Mouse (Mus musculus) retina, adult 2 months (tissue): ENCODE results near the gene Lrrc49.

ENCODE experiments used
- DNase-seq: peaks from one replicate; pipeline ENCODE4 v3.0.0-alpha.2; 2012; ENCODE audit warnings: low read depth, low spot score

The Lrrc49 gene

GRCm38 (mm10) chr9:60687891-60688324 is at the start of gene Lrrc49:
TSS of gene Lrrc49 (minus strand) at chr9:60688158.
- peak; percentile 89 for DNase-seq

DNA sequence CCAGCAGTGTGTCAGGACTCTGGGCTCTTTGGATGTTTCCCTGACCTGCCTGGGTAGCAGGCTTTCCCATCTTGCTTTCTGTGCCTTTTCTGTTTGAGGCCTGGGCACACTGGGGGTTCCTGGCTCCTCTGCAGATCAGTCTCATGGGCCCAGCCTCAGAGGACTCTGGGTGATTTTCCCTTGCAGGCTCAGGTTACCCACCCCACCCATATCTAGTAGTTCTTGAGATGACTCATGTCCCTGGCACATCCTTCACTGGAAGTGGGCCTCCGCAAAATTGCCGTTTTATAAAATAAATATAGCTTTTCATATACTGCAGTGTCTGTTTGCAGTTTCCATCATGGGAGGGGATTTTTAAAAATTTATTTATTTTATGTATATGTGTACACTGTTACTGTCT is 46.4 kb upstream of the Lrrc49 start:
- no peak for DNase-seq

GRCm38 (mm10) chr9:60724968-60725367 is 37.0 kb upstream of the Lrrc49 start:
- DNase-seq: no peak

DNA sequence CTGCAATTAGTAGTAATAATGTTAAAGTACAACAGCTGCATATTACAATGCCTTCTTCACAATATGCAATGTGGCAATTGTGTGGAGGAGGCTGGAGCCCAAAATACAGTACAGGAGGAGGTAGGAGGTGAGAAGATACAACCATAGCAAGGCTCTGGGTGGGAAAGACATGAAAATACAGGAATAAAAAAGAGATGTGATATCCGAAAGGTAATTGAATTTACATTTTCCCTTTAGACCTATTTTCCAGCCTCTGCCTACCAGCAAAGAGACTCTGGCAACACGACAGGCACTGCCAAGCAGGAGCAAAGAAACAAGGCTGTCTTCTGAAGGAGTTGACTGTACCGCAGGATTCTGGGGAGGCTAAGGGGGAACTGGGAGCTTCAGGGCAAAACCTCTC is 31.7 kb upstream of the Lrrc49 start:
- DNase-seq: no peak

DNA sequence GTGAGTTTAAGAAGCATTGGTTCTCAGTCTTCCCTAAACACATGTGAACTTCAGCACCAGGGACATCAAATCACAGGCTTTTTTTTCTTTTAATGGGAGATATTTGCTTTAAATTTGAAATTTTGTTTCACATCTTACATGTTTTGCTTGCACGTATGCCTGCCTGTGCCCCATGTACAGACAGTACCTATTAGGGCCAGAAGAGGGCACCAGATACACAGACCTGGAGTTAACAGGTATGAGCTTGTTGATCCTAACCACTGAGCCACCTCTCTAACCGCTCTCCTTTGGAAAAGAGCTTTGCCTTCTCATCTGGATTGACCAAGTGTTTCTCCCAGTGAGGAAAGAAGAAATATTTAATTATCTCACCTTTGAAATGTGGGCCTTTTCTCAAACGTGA is 30.3 kb upstream of the Lrrc49 start:
- no peak for DNase-seq

DNA sequence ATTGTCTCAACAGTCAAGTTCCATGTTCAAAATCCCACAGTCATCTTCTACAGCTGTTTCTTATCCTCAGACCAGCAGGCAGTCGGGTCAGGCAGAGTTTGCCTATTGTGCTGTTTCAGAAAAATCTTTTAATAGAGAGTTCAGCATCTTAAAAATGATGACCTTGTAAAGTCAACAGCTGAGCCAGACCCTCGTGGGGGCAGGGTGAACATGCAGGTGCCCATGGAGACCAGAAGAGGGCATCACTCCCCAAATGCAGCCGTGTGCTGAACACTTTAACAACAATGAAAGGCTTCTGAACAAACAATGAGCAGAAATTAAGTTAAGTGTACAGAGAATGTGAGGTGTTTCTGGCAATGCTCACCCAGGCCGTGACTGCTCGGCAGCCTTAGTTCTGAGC is 27.9 kb upstream of the Lrrc49 start:
- DNase-seq: no peak

GRCm38 (mm10) chr9:60715271-60715670 is 27.3 kb upstream of the Lrrc49 start:
- no peak for DNase-seq

GRCm38 (mm10) chr9:60714191-60714590 is 26.2 kb upstream of the Lrrc49 start:
- no peak for DNase-seq

DNA sequence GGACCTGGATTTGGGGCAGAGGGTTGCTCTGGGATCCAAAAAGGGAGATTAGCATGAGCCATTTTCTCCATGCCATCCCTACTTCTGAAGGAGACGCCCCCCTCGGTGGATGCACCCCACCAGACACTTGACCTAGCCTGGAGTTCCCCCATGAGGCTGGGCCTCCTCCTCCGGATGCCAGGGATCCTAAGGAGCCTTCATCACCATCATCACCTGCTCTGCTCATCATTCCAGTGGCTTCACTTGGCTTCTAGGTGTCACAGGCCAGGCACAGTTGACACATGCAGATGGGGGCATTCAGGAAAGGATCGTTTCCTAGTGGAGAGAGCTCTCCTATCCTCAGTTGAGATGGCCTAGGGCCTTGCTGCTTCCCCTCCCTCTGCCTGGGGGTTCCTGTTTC is 25.7 kb upstream of the Lrrc49 start:
- DNase-seq: no peak

DNA sequence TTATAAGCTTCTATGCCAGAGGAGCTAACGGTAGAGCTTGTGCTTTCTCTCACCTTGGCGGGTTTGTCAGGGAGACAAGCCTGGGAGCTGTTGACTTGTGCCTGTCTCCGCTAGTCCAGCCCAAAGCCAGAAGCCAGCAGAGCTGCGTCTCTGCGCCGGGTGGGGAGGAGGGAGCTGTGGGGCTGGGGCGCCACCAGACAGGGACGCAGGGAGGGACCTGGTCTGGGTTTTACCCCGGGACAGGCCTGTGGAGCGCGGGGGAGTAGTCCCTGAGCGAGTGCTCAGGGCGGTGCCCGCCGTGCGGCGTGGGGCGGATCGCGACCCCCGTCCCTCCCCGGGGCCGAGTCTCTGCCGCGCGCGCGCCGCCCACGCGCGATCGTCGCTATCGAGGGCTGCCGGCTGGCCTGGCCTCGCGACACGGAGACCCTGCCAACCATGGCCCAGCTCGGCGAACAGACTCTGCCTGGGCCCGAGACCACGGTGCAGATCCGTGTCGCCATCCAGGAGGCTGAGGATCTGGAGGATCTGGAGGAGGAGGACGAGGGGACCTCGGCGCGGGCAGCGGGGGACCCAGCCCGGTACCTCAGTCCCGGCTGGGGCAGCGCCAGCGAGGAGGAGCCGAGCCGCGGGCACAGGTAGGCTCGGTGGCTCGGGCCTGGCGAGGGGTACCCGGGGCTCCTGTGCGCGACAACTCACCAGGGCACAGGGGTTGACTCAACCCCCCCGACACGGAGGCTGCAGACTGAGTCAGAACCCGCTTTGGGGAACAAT is 25.0 kb upstream of the Lrrc49 start, which contains the start of gene Larp6:
Gene Larp6 (plus strand): TSS at position 219 of the 771 bp plus-strand sequence.
- no peak for DNase-seq

- no peak for DNase-seq
These were observed 24.1 kb upstream of the Lrrc49 start for GRCm38 (mm10) chr9:60712011-60712410.

DNA sequence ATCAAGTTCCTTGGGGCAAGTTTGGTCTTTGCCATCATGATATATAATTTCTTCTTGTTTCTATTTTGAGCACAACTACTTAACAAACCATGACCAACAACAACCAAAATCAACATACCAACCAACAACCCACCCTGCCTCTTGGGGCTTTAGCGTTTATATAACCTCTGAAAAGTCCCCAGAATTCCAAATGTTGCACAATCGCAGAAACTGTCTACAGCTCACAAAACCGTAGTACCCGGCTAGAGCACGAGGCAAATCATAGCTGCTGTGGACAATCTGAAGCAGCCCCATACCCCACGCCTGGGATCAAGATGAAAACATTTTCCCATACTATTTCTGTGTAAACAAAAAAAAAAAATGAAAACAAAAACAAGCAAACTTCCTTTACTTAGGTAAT is 21.8 kb upstream of the Lrrc49 start:
- no peak for DNase-seq

DNA sequence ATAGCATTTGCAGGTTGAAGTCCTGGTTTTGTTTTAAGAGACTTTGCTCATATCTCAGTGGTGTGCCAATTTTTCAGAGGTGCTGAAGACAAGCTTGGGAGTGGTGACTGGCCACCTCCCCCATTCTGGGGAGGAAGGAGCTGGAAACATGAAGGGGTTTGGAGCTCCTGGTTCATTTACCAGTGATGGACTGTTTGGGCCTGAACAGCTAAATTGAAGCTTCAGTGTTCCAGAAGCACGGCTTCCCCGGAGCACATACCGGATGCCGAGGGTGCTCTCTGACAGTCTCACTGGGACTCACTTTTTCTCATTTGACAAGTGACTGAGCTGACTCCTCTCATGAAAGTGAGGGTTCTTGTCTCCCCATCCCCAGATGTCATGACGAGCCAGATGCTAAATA is 20.6 kb upstream of the Lrrc49 start:
- no peak for DNase-seq

DNA sequence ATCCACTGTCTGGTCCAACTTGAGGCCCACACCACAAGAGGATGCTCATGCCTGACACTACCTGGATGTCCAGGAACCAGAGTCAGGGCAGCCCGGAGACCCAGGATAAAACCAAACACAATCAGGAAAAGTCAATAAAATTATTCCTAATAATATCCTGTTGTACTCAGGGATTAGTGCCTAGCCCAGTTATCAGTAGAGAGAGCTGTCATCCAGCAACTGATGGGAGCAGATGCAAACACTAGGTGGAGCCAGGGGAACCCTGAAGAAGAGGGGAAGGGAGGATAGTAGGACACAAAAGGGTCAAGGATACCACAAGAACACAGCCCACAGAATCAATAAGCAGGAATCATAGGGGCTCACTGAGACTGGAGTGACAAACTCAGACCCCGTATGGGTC is 19.6 kb upstream of the Lrrc49 start:
- DNase-seq: no peak

DNA sequence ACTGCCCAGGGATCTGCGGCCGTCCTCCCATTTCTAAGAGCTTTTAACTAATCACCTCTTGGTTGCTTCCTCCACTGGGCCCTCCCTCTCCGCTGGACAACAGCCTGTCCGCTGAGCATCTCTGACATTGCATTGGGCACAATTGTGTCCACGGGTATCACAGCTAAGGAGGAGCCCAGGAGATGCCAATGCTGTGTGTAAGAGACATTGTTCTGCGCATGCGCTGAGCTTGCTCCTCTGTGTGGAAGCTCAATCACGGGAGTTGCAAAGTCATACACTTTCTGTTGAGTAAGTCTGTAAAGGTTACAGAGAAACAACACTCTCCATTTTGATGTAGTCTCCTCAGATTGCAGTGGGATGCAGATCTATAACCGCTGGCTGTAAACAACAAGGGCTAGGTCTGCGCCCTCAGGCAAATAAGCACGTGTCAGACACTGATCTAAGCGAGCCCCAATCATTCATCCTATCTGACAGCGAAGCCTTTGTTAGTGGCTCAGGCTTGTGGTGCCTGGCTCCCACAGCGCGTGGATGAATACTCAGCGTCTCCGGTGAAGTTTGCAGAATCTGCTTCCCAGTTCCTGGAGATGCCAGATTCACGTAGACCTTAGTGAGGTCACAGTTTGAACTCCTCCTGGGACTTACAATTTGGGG is 11.7 kb upstream of the Lrrc49 start:
- no peak for DNase-seq

DNA sequence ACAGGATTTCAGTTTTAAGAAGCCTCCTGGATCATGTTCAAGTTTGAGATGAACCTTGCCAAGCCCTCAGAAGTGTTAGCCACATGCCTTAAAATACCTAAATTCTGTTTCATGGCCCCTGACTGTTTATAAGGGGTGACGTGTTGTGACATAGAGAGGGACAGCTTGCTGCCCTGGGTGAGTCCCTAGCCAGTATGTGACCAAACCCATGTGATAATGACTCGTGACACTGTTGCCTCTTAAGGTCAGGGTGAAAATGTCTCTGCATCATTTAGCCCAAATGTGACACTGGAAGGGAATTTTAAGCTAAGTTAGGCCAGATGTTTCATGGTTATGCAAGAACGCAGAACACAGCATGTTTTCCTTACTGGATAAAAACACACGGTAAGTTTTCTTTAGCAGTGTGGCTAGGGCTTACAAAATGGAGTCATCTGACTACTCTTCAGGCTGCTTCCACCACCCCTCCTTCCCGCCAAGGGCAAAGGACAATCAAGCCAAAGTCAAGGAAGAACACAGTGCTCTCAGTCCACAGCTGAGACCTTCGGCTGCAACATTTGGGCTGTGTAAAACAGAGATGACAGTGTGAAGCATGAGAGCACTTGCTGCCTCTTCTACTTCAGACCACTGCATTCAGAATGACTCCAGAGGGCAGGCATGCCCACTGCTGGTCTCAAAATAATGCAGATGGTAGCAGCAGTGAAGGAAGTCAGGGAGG is 8.5 kb upstream of the Lrrc49 start:
- DNase-seq: no peak

- DNase-seq: no peak
These were observed 6.0 kb upstream of the Lrrc49 start for GRCm38 (mm10) chr9:60693986-60694385.

DNA sequence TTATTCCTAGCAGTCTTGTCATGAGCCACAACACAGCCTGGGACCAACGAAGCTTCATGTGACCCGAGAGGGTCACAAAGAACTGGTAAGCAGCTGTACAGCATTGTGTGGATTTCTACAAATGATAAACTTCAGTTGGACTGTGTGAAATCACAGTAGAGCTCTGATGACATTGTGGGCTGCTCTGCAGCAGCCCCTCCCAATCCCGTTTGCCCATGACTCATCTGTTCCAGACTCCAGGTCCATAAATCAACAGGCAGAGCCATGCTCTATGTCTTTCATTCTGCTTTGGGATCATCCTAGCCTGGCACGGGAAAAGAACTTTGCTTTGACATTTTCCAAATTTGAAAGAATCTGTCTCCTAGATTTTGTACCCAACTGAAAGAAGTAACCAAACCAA is 4.7 kb upstream of the Lrrc49 start:
- no peak for DNase-seq

DNA sequence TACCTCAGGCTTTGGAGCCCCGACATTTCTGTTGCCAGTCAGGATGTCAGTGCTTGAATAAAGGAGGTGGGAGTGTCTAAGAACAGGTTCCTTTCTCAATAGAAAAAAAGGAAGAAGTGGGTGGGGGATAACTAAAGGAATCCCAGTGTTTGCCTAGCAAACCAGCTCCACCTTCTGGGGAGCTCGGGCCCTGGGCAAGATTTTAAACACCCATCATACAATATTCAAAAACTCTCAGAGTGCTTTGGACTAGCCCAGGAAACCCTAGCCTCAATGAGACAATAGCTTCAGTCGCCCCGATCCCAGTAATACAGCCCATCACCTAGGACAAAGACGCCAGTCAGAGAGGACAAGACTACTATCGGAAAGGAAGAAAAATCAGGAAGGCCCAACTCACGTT is 543 bp downstream of the Lrrc49 start:
- DNase-seq: no peak

DNA sequence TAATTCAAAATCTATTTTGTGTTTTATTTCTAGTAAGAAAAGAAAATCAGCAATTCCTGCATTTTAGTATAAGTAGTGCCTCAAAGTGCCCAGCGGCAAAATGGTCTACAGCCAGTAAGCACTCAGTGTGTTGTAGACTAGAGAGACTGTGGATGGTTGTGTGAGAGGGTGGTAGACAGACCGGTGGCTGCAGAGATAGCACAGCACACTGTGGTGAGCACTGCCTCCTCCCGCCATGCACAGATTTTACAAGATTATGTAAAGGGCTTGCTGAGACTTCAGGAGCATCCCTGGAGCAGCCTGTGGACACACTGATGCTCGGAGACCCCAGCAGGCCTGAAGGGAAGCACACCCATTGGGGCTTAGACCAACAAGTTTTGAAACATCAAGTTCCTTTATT is 5.2 kb downstream of the Lrrc49 start:
- DNase-seq: no peak

DNA sequence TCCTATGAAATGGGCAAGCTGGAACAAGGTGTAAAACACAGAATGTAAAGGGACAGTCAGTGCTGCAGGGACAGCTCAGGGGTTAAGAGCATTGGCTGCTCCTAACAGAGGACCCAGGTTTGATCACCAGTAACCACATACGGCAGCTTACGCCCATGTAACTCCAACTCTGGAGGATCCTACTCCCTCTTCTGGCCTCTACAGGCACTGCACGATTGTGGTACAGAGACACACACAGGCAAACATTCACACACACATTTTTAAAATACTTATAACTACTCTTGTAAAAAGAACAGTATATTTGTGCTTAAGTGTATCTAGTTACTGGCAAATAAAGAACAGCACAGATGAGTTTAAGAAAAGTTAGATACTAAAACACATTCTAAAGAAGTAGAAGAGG is 7.0 kb downstream of the Lrrc49 start:
- DNase-seq: no peak

- no peak for DNase-seq
These were observed 9.0 kb downstream of the Lrrc49 start for GRCm38 (mm10) chr9:60678913-60679312.

- DNase-seq: no peak
These were observed 11.5 kb downstream of the Lrrc49 start for GRCm38 (mm10) chr9:60676429-60676828.
